Mouse (Mus musculus): ENCODE measurements around the gene Fosl2. TPM values are rescaled to one million over a fixed set of nuclear protein-coding genes. Genes with fewer than 3 reads are reported as not detected.

Gene Fosl2
- polyA plus RNA-seq, 2 experiments: 0.37 to 0.73 TPM

- Histone ChIP-seq H3K9me3 (ENCODE audit: control insufficient read depth, low read length) (no peaks in the 10 kb centered on the region), H3K27me3 (ENCODE audit: control insufficient read depth, insufficient read depth, low read length) (no peaks in the 10 kb centered on the region), H3K27ac (no peak overlapping the region), H3K9ac (replicated peaks) (no peak overlapping the region), H3K36me3 (replicated peaks; ENCODE audit: control insufficient read depth, insufficient read depth, low read depth) (no peaks in the 10 kb centered on the region), H3K4me1 (replicated peaks; ENCODE audit: control insufficient read depth in 2 of 2, insufficient read depth in 2 of 2, low read length in 1 of 2) (no peaks in the 10 kb centered on the region), H3K4me2 (ENCODE audit: low read depth) (no peak overlapping the region), H3K4me3 (ENCODE audit: insufficient read depth in 1 of 2, low read depth in 2 of 2, low read length in 2 of 2) (no peak overlapping the region)
- no peak for DNase-seq (ENCODE audit: low read depth in 3 of 3, low spot score in 3 of 3)
- TF ChIP-seq EP300 (IDR thresholded peaks at IDR 0.05; ENCODE audit: low read depth) (no peak), CTCF (IDR thresholded peaks at IDR 0.05; ENCODE audit: low read depth) (no peak)
- WGBS (ENCODE audit: insufficient replicate concordance): 59% methylated on average over 9 of the region's 9 CpGs
- no peak for ATAC-seq (ENCODE audit: insufficient read depth)
Observed at GRCm38 (mm10) chr5:32154931-32155688, 19.5 kb downstream of the Fosl2 start.

GRCm38 (mm10) chr5:32155927-32156326 is 20.3 kb downstream of the Fosl2 start:
- Histone ChIP-seq H3K4me1 (replicated peaks; ENCODE audit: control insufficient read depth in 2 of 2, insufficient read depth in 2 of 2, low read length in 1 of 2) (no peaks in the 10 kb centered on the region), H3K9me3 (ENCODE audit: control insufficient read depth, low read length) (no peaks in the 10 kb centered on the region), H3K27me3 (ENCODE audit: control insufficient read depth, insufficient read depth, low read length) (no peaks in the 10 kb centered on the region), H3K27ac (no peak overlapping the region), H3K4me2 (ENCODE audit: low read depth) (no peak overlapping the region), H3K4me3 (ENCODE audit: insufficient read depth in 1 of 2, low read depth in 2 of 2, low read length in 2 of 2) (no peak overlapping the region), H3K9ac (replicated peaks) (no peak overlapping the region), H3K36me3 (replicated peaks; ENCODE audit: control insufficient read depth, insufficient read depth, low read depth) (no peaks in the 10 kb centered on the region)
- TF ChIP-seq CTCF (IDR thresholded peaks at IDR 0.05; ENCODE audit: low read depth) (no peak), EP300 (IDR thresholded peaks at IDR 0.05; ENCODE audit: low read depth) (no peak)
- WGBS (ENCODE audit: insufficient replicate concordance): 58% methylated on average over 3 of the region's 3 CpGs
- DNase-seq (ENCODE audit: low read depth in 3 of 3, low spot score in 3 of 3): no peak
- no peak for ATAC-seq (ENCODE audit: insufficient read depth)

- H3K9ac ChIP-seq (replicated peaks): no peak overlapping the region
- DNase-seq (ENCODE audit: low read depth in 3 of 3, low spot score in 3 of 3) (no peak), ATAC-seq (ENCODE audit: insufficient read depth) (no peak)
- no peaks in the 10 kb centered on the region for H3K36me3 ChIP-seq (replicated peaks; ENCODE audit: control insufficient read depth, insufficient read depth, low read depth)
- WGBS (ENCODE audit: insufficient replicate concordance): 47% methylated on average over 3 of the region's 3 CpGs
- no peak overlapping the region for H3K4me2 ChIP-seq (ENCODE audit: low read depth)
- no peak overlapping the region for H3K4me3 ChIP-seq (ENCODE audit: insufficient read depth in 1 of 2, low read depth in 2 of 2, low read length in 2 of 2)
- TF ChIP-seq EP300 (IDR thresholded peaks at IDR 0.05; ENCODE audit: low read depth): no peak
- no peak for TF ChIP-seq CTCF (IDR thresholded peaks at IDR 0.05; ENCODE audit: low read depth)
- H3K4me1 ChIP-seq (replicated peaks; ENCODE audit: control insufficient read depth in 2 of 2, insufficient read depth in 2 of 2, low read length in 1 of 2): no peaks in the 10 kb centered on the region; a peak in 1 of 4 replicates
- no peaks in the 10 kb centered on the region for H3K27me3 ChIP-seq (ENCODE audit: control insufficient read depth, insufficient read depth, low read length)
- no peak overlapping the region for H3K27ac ChIP-seq
- no peaks in the 10 kb centered on the region for H3K9me3 ChIP-seq (ENCODE audit: control insufficient read depth, low read length)
Observed at GRCm38 (mm10) chr5:32163478-32164043, 28.0 kb downstream of the Fosl2 start.

- Histone ChIP-seq H3K4me2 (ENCODE audit: low read depth) (no peak overlapping the region), H3K9me3 (ENCODE audit: control insufficient read depth, low read length) (no peaks in the 10 kb centered on the region), H3K27me3 (ENCODE audit: control insufficient read depth, insufficient read depth, low read length) (no peaks in the 10 kb centered on the region), H3K4me1 (replicated peaks; ENCODE audit: control insufficient read depth in 2 of 2, insufficient read depth in 2 of 2, low read length in 1 of 2) (no peaks in the 10 kb centered on the region), H3K36me3 (replicated peaks; ENCODE audit: control insufficient read depth, insufficient read depth, low read depth) (no peaks in the 10 kb centered on the region), H3K9ac (replicated peaks) (no peak overlapping the region), H3K4me3 (ENCODE audit: insufficient read depth in 1 of 2, low read depth in 2 of 2, low read length in 2 of 2) (no peak overlapping the region), H3K27ac (no peak overlapping the region)
- TF ChIP-seq CTCF (IDR thresholded peaks at IDR 0.05; ENCODE audit: low read depth) (no peak), EP300 (IDR thresholded peaks at IDR 0.05; ENCODE audit: low read depth) (no peak)
- DNase-seq (ENCODE audit: low read depth in 3 of 3, low spot score in 3 of 3) (no peak), ATAC-seq (ENCODE audit: insufficient read depth) (no peak)
- 42% methylated on average over 2 of the region's 2 CpGs for WGBS (ENCODE audit: insufficient replicate concordance)
Observed at GRCm38 (mm10) chr5:32172188-32172587, 36.6 kb downstream of the Fosl2 start.

GRCm38 (mm10) chr5:32176800-32177199 is 41.2 kb downstream of the Fosl2 start:
- Histone ChIP-seq H3K36me3 (replicated peaks; ENCODE audit: control insufficient read depth, insufficient read depth, low read depth) (no peaks in the 10 kb centered on the region), H3K9me3 (ENCODE audit: control insufficient read depth, low read length) (no peaks in the 10 kb centered on the region), H3K4me1 (replicated peaks; ENCODE audit: control insufficient read depth in 2 of 2, insufficient read depth in 2 of 2, low read length in 1 of 2) (no peaks in the 10 kb centered on the region), H3K9ac (replicated peaks) (no peak overlapping the region), H3K4me3 (ENCODE audit: insufficient read depth in 1 of 2, low read depth in 2 of 2, low read length in 2 of 2) (no peak overlapping the region), H3K27ac (no peak overlapping the region), H3K27me3 (ENCODE audit: control insufficient read depth, insufficient read depth, low read length) (no peaks in the 10 kb centered on the region), H3K4me2 (ENCODE audit: low read depth) (no peak overlapping the region)
- WGBS (ENCODE audit: insufficient replicate concordance): 24% methylated on average over 2 of the region's 2 CpGs
- ATAC-seq (ENCODE audit: insufficient read depth) (no peak), DNase-seq (ENCODE audit: low read depth in 3 of 3, low spot score in 3 of 3) (no peak)
- TF ChIP-seq EP300 (IDR thresholded peaks at IDR 0.05; ENCODE audit: low read depth) (no peak), CTCF (IDR thresholded peaks at IDR 0.05; ENCODE audit: low read depth) (no peak)
